Comparison of ENCODE assay signal across 12 mouse cellular contexts in genomic region chr12:80564990-80565389, GRCm38 (mm10). TPM values are rescaled to one million over a fixed set of nuclear protein-coding genes. Genes with fewer than 3 reads are reported as not detected.
DNase-seq lines count a peak whose midpoint lies in the region; ATAC-seq lines count a peak whose summit lies in the region.
"Had no signal": no experiment of that assay in that cellular context is flagged by ENCODE, and none has a peak within 500 bp of the region (broad histone marks: within the 10 kb centered on the region; RNA-seq: fewer than 3 reads in every experiment).

No protein-coding gene starts in this region.

- H3K27me3 ChIP-seq in heart, embryonic 10.5 days (ENCODE audit: insufficient read depth, poor library complexity, severe bottlenecking) = no peaks in the 10 kb centered on the region
- no peaks in the 10 kb centered on the region for H3K27me3 ChIP-seq in midbrain, embryonic 16.5 days (ENCODE audit: control insufficient read depth, insufficient read depth, low read depth, low read length)
- no peaks in the 10 kb centered on the region for H3K27me3 ChIP-seq in forebrain, embryonic 15.5 days
- H3K27me3 ChIP-seq: embryonic facial prominence, embryonic 15.5 days had no signal

- no peak overlapping the region for H3K9ac ChIP-seq in midbrain, embryonic 16.5 days (ENCODE audit: low read depth, low read length)
- no peak overlapping the region for H3K9ac ChIP-seq in forebrain, embryonic 15.5 days (replicated peaks)
- H3K9ac ChIP-seq: embryonic facial prominence, embryonic 15.5 days; liver, embryonic 14.5 days had no signal

- no peaks in the 10 kb centered on the region for H3K9me3 ChIP-seq in heart, embryonic 10.5 days
- H3K9me3 ChIP-seq in midbrain, embryonic 16.5 days (replicated peaks; ENCODE audit: control insufficient read depth, low read length, poor library complexity, severe bottlenecking) = no peaks in the 10 kb centered on the region
- no peaks in the 10 kb centered on the region for H3K9me3 ChIP-seq in forebrain, embryonic 15.5 days
- H3K9me3 ChIP-seq: embryonic facial prominence, embryonic 15.5 days had no signal

- H3K4me1 ChIP-seq in heart, embryonic 10.5 days = peaks cover 15% of the 10 kb centered on the region
- H3K4me1 ChIP-seq in midbrain, embryonic 16.5 days (ENCODE audit: control insufficient read depth, insufficient read depth, low read length) = peaks cover 24% of the 10 kb centered on the region
- peaks cover 37% of the 10 kb centered on the region for H3K4me1 ChIP-seq in forebrain, embryonic 15.5 days

- no peak overlapping the region for H3K4me3 ChIP-seq in heart, embryonic 10.5 days
- no peak overlapping the region for H3K4me3 ChIP-seq in midbrain, embryonic 16.5 days (ENCODE audit: low read depth, low read length)
- H3K4me3 ChIP-seq in forebrain, embryonic 15.5 days = no peak overlapping the region
- H3K4me3 ChIP-seq: embryonic facial prominence, embryonic 15.5 days had no signal

- H3K36me3 ChIP-seq in heart, embryonic 10.5 days = no peaks in the 10 kb centered on the region
- no peaks in the 10 kb centered on the region for H3K36me3 ChIP-seq in midbrain, embryonic 16.5 days (ENCODE audit: control insufficient read depth, insufficient read depth, low read length)
- H3K36me3 ChIP-seq in forebrain, embryonic 15.5 days = no peaks in the 10 kb centered on the region
- H3K36me3 ChIP-seq: embryonic facial prominence, embryonic 15.5 days had no signal

- H3K27ac ChIP-seq in heart, embryonic 10.5 days = no peak overlapping the region
- no peak overlapping the region for H3K27ac ChIP-seq in midbrain, embryonic 16.5 days (ENCODE audit: low read length)
- H3K27ac ChIP-seq in forebrain, embryonic 15.5 days (replicated peaks) = no peak overlapping the region
- H3K27ac ChIP-seq: embryonic facial prominence, embryonic 15.5 days; liver, embryonic 14.5 days had no signal

- ATAC-seq in midbrain, embryonic 16.5 days = no peak
- no peak for ATAC-seq in forebrain, embryonic 15.5 days (replicated peaks)

- WGBS in heart, embryonic 10.5 days = 75% methylated on average over 6 of the region's 6 CpGs
- WGBS in midbrain, embryonic 16.5 days = 81% methylated on average over 6 of the region's 6 CpGs
- WGBS in forebrain, embryonic 15.5 days = 65% methylated on average over 6 of the region's 6 CpGs

- H3K4me2 ChIP-seq in midbrain, embryonic 16.5 days (ENCODE audit: low read length) = no peak overlapping the region
- H3K4me2 ChIP-seq in forebrain, embryonic 15.5 days (replicated peaks) = no peak overlapping the region
- H3K4me2 ChIP-seq: embryonic facial prominence, embryonic 15.5 days had no signal

- peak; percentile 98 for DNase-seq in heart, adult 11 months
- no peak for DNase-seq in heart, embryonic 10.5 days (ENCODE audit: low spot score)
- peak; percentile 24 for DNase-seq in cerebellum, adult 11 months
- DNase-seq in gastrocnemius, postnatal 14 days = peak; percentile 55
- peak; percentile 29 for DNase-seq in lung, postnatal 14 days
- DNase-seq in urinary bladder, postnatal 36 days (ENCODE audit: low spot score in 2 of 2) = no peak

- intact Hi-C loops in gastrocnemius, postnatal 14 days (cut with DNase I; ENCODE audit: low total_unique reads) = no loop called here

RNA-seq across cellular contexts. Expression of gene Galnt16, which starts 46.9 kb away (rescaled TPM):
- polyA plus RNA-seq in heart, embryonic 10.5 days (2016; fragmentation: Nextera tagmentation; extraction: Ambion mirVana) = 2.4 and 5.2 TPM in 2 replicates
- total RNA-seq in gastrocnemius, postnatal 14 days (2021) = 10 to 100 TPM in 1 of 2 experiments, 1 to 10 TPM in 1; 8.9 to 11.1 TPM
- polyA plus RNA-seq in midbrain, embryonic 16.5 days (2015; fragmentation: Nextera tagmentation; extraction: Ambion mirVana) = 41.8 and 43.3 TPM in 2 replicates
- 21.2 and 23.7 TPM in 2 replicates for polyA plus RNA-seq in forebrain, embryonic 15.5 days (2015; fragmentation: Nextera tagmentation; extraction: Ambion mirVana)
- total RNA-seq: monocyte, adult 5-6 weeks had no signal
- polyA plus RNA-seq: C2C12 had no signal

Comparison
In these comparisons a context has a peak if more than half of its experiments do, and no peak if none do; other contexts are left out.
1. DNase-seq: peak in heart, adult 11 months (single experiment), cerebellum, adult 11 months (single experiment), gastrocnemius, postnatal 14 days (single experiment) and lung, postnatal 14 days (single experiment); none in heart, embryonic 10.5 days (single experiment) and urinary bladder, postnatal 36 days (0 of 2).